Mouse (Mus musculus) midbrain, embryonic 15.5 days (tissue): Measurements from ENCODE around the gene Thap3. TPM values are rescaled to one million over a fixed set of nuclear protein-coding genes. Genes with fewer than 3 reads are reported as not detected.

Experiments used
- ATAC-seq: fragments of 200-750 bp; cut with Nextera tagmentation; replicated peaks from 2 replicates; pipeline ENCODE4 v1.8.0; 2017; ENCODE audit warnings: moderate TSS enrichment
- H3K27ac ChIP-seq: fragments of 300-500 bp; sonication (generic); 2 replicates; pipeline ENCODE4 v1.5.1; 2015; ENCODE audit warnings: mild to moderate bottlenecking, inconsistent platforms
- H3K27me3 ChIP-seq: fragments of 300-500 bp; sonication (generic); replicated peaks from 2 replicates; pipeline ENCODE4 v1.6.1; 2015; ENCODE audit warnings: inconsistent platforms
- H3K36me3 ChIP-seq: fragments of 300-500 bp; sonication (generic); replicated peaks from 2 replicates; pipeline ENCODE4 v1.6.1; 2015; ENCODE audit warnings: inconsistent platforms
- H3K4me1 ChIP-seq: fragments of 300-500 bp; sonication (generic); 2 replicates; pipeline ENCODE4 v1.6.1; 2015; ENCODE audit warnings: inconsistent platforms
- H3K4me2 ChIP-seq: fragments of 300-500 bp; sonication (generic); 2 replicates; pipeline ENCODE4 v1.6.1; 2015; ENCODE audit warnings: inconsistent platforms, mild to moderate bottlenecking, moderate library complexity
- H3K4me3 ChIP-seq: fragments of 300-500 bp; sonication (generic); 2 replicates; pipeline ENCODE4 v1.5.1; 2015; ENCODE audit warnings: mild to moderate bottlenecking, inconsistent platforms
- H3K9ac ChIP-seq: fragments of 300-500 bp; sonication (generic); 2 replicates; pipeline ENCODE4 v1.6.1; 2015; ENCODE audit warnings: mild to moderate bottlenecking, inconsistent platforms
- H3K9me3 ChIP-seq: fragments of 300-500 bp; sonication (generic); 2 replicates; pipeline ENCODE4 v1.6.1; 2016; ENCODE audit warnings: inconsistent platforms
- WGBS: fragments of 180-500 bp; shearing (Covaris S2); methylation state at CpG from one replicate; pipeline ENCODE4 v1.1.7; 2015; ENCODE audit warnings: mixed read lengths; 5-methylcytosine and 5-hydroxymethylcytosine counted together
- polyA plus RNA-seq: library from polyadenylated mRNA; unstranded; fragments of >200 nt; fragmentation: Nextera tagmentation; extraction: Ambion mirVana; gene quantifications from 2 replicates; pipeline ENCODE4 v1.2.1, GENCODE M21; 2015

Thap3 gene
- polyA plus RNA-seq, 1 experiment from 2014 or later, result 38.3 TPM

DNA sequence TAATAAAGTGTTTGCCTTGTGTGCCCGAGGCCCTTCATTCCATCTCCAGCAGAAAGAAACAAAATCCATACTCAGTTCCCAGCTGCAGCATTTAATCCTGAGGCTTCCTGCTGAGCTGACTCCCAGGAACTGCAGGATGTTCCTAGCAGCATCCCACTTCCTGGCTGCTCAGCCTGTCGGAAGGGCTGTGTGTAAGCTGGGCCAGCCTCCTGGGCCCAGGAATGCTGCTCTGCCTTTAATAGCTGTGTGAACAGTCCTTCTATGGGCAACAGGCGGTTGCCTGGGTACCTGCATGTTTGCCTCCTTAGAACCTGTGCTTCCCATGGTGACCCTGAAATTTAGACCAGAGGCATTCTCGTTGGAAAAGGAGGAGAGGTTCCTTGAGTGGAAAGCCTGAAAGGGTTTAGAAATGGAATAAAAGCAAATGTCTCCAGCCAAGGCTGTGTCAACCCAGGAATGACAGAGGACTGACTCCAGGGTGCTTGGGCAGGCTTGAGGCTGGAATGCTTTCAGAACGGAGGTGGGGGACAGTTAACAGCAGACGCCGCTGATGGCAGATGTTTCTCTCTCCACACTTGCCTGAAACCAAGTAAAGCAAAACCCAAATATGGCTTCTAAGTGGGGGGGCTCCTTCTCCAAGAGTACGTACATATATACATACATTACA, 18.8 kb upstream of the Thap3 start:
- peaks cover 26% of the 10 kb centered on the region; the same call in 1 of the 2 replicates for H3K27me3 ChIP-seq
- H3K27ac ChIP-seq, result no peak overlapping the region
- WGBS, result 6% methylated on average over 8 of the region's 8 CpGs
- peak overlapping the region; percentile 69 for H3K4me3 ChIP-seq
- H3K4me2 ChIP-seq, result peak overlapping the region; percentile 98
- no peaks in the 10 kb centered on the region for H3K36me3 ChIP-seq
- ATAC-seq, result no peak
- no peak overlapping the region for H3K9ac ChIP-seq
- peaks cover 37% of the 10 kb centered on the region for H3K4me1 ChIP-seq
- no peaks in the 10 kb centered on the region for H3K9me3 ChIP-seq

DNA sequence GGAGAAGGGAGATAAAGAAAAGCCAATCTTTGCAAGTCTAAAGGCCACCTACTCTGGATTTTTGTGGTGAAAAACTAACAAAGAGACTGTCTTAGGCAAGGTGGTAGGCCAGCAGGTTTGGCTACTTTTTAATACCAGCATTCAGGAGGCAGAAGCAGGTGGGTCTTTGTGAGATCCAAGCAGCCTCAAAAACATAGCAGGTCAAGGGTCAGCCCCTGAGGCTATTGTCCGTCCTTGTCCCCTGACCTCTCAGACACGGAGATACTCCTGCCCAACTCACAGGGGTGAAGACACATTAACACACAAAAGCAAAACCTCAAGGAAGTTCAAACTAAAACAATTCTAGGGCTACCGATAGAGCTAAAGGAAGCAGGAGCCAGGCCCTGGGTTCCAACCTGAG, 18.0 kb upstream of the Thap3 start:
- Histone ChIP-seq H3K27ac (no peak overlapping the region), H3K9me3 (no peaks in the 10 kb centered on the region), H3K4me1 (peaks cover 37% of the 10 kb centered on the region), H3K9ac (no peak overlapping the region), H3K4me3 (no peak overlapping the region), H3K36me3 (no peaks in the 10 kb centered on the region), H3K27me3 (peaks cover 26% of the 10 kb centered on the region; the same call in 1 of the 2 replicates), H3K4me2 (no peak overlapping the region)
- 15% methylated on average over 3 of the region's 3 CpGs for WGBS
- no peak for ATAC-seq

DNA sequence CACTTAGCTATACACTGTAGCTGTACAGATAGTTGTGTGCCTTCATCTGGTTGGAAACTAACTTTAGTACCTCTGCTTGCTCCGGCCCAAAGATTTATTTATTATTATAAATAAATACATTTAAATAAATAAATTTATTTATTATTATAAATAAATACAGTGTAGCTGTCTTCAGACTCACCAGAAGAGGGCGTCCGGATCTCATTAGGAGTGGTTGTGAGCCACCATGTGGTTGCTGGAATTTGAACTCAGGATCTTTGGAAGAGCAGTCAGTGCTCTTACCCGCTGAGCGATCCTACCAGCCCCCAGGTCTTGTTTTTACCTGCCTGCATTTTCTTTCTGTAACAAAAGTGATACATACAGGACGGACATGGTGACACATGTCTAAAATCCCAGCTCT, 17.3 kb upstream of the Thap3 start:
- 81% methylated on average over 6 of the region's 6 CpGs for WGBS

DNA sequence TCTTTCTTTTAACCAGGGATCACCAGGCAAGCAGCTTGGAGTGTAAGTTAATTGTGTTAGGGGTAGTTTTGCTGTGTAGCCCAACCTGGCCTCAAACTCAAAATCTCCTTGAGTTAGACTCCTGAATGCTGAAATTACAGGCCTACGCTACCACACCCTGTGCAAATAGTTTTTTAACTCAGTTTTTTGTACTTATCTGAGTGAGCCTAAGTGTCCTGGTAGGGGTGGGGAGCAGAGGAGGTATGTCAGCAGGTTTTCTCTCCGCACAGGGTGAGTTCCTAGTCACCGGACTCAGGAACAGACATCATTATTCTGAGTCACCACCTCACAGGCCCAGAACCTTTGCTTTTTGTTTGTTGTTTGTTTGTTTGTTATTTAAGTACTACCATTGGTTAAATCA, 13.3 kb upstream of the Thap3 start:
- Histone ChIP-seq H3K4me3 (no peak overlapping the region), H3K4me2 (no peak overlapping the region), H3K9ac (no peak overlapping the region), H3K4me1 (peaks cover 8% of the 10 kb centered on the region), H3K9me3 (no peaks in the 10 kb centered on the region), H3K36me3 (no peaks in the 10 kb centered on the region), H3K27me3 (peaks cover 9% of the 10 kb centered on the region; the same call in 1 of the 2 replicates), H3K27ac (no peak overlapping the region)
- WGBS, result 93% methylated on average over 3 of the region's 3 CpGs
- no peak for ATAC-seq

More for the DNA sequence above, 17.3 kb upstream of the Thap3 start:
- no peak for ATAC-seq
- no peak overlapping the region for H3K4me2 ChIP-seq
- no peak overlapping the region for H3K9ac ChIP-seq
- no peak overlapping the region for H3K27ac ChIP-seq
- H3K4me3 ChIP-seq, result no peak overlapping the region
- peaks cover 21% of the 10 kb centered on the region; the same call in 1 of the 2 replicates for H3K27me3 ChIP-seq
- no peaks in the 10 kb centered on the region for H3K36me3 ChIP-seq
- H3K4me1 ChIP-seq, result peaks cover 33% of the 10 kb centered on the region
- H3K9me3 ChIP-seq, result no peaks in the 10 kb centered on the region

DNA sequence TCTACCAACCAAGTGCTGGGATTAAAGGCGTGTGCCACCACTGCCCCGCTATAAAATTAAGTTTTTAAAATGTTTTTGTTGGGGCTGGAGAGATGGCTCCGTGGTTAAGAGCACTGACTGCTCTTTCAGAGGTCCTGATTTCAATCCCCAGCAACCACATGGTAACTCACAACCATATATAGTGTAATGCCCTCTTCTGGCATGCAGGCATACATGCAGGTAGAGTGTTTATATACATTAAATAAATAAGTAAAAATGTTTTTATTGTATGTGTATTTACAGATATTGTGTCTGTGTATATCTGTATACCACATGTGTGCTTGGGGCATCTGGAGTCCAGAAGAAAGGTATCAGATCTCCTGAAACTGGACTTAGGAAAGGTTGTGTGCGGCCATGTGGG, 12.5 kb upstream of the Thap3 start:
- 57% methylated on average over 4 of the region's 4 CpGs for WGBS
- Histone ChIP-seq H3K27ac (no peak overlapping the region), H3K9me3 (no peaks in the 10 kb centered on the region)

DNA sequence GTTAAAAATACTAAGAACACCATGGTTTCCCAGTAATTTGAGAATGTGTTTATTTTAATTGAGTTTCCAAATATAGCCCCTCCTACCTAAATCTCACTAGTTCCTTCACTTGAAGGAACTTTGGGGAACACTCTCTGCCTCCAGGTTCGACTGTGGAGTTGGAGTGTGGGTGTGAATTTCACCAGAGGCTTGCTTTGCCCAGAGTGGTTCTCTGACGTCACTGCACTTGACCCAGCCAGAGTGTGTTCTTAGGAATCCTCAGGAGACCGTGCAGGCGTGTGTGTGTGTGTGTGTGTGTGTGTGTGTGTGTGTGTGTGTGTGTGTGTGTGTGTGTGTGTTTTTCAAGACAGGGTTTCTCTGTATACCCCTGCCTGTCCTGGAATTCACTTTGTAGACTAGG, 12.1 kb upstream of the Thap3 start:
- Histone ChIP-seq H3K4me2 (no peak overlapping the region), H3K36me3 (no peaks in the 10 kb centered on the region), H3K4me3 (no peak overlapping the region), H3K9ac (no peak overlapping the region), H3K27ac (no peak overlapping the region), H3K27me3 (no peaks in the 10 kb centered on the region), H3K4me1 (peaks cover 9% of the 10 kb centered on the region), H3K9me3 (no peaks in the 10 kb centered on the region)
- 62% methylated on average over 4 of the region's 4 CpGs for WGBS
- no peak for ATAC-seq

More for the DNA sequence above, 12.5 kb upstream of the Thap3 start:
- Histone ChIP-seq H3K4me2 (no peak overlapping the region), H3K9ac (no peak overlapping the region), H3K4me3 (no peak overlapping the region), H3K4me1 (peaks cover 9% of the 10 kb centered on the region), H3K36me3 (no peaks in the 10 kb centered on the region), H3K27me3 (0 out of 2 replicates have a peak, but pooled peaks cover 2% of the 10 kb centered on the region)
- ATAC-seq, result no peak

DNA sequence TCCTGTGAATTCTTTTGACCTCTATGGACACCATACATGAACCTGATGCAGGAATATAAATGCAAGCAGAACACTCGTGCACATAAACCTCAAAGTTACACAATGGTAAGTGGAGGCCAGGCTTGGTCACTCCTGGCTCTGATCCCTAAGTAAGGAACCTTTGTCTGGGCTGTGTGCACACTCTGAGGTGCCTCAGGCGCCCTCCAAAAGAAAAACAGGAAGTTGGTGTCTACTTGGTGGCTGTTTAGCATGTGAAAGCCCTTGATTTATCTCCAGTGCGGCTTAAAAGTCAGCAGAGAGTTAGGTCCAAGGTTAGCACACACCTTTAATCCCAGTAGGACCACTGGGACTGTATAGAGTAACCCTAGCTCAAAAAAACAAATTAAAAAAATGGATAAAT, 10.7 kb upstream of the Thap3 start:
- H3K27ac ChIP-seq, result no peak overlapping the region
- H3K4me3 ChIP-seq, result no peak overlapping the region
- H3K9ac ChIP-seq, result no peak overlapping the region
- H3K9me3 ChIP-seq, result no peaks in the 10 kb centered on the region
- no peaks in the 10 kb centered on the region for H3K27me3 ChIP-seq
- peaks cover 13% of the 10 kb centered on the region for H3K4me1 ChIP-seq
- ATAC-seq, result no peak
- 63% methylated on average over 3 of the region's 3 CpGs for WGBS
- H3K36me3 ChIP-seq, result no peaks in the 10 kb centered on the region
- H3K4me2 ChIP-seq, result no peak overlapping the region

DNA sequence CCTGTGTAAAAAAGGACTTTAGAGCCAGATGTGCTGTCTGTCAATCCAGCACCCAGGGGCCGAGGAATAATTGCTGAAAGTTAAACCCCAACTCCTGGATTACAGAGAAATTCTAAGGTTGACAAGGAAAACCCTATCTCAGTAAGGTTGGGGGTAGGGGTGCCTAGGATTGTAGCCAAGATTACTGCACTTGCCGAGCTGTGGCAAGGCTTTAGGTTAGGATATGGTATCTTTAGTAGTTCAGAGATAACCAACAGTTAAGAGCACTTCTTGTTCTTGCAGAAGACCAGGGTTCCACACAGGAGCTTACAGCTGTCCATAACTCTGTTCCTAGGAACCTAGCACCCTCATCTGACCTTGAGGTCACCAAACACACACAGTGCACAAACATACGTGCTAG, 8.9 kb upstream of the Thap3 start:
- peak overlapping the region; percentile 97; the same call in 1 of the 2 replicates for H3K4me3 ChIP-seq
- 81% methylated on average over 3 of the region's 3 CpGs for WGBS
- peaks cover 22% of the 10 kb centered on the region for H3K4me1 ChIP-seq
- H3K36me3 ChIP-seq, result no peaks in the 10 kb centered on the region
- ATAC-seq, result no peak
- no peak overlapping the region for H3K9ac ChIP-seq
- H3K4me2 ChIP-seq, result peak overlapping the region; percentile 95
- H3K27me3 ChIP-seq, result no peaks in the 10 kb centered on the region
- H3K9me3 ChIP-seq, result no peaks in the 10 kb centered on the region
- H3K27ac ChIP-seq, result no peak overlapping the region

DNA sequence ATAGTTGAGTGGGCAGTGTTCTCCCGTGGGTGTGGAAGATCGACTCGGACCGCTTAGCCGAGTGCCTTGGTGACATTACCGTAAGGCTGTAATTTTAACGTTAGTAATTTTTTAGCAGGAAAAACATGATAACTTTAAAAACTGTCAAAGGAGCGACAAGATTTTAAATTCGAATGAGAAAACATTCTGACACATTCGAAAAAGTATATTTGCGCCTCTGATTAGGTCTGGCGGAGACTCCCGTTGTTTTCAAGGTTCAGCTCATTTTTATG, 8.1 kb upstream of the Thap3 start:
- Histone ChIP-seq H3K9ac (peak overlapping the region; percentile 61), H3K4me3 (peak overlapping the region; percentile 97), H3K4me1 (peaks cover 22% of the 10 kb centered on the region), H3K36me3 (peaks cover 4% of the 10 kb centered on the region; the same call in 1 of the 2 replicates), H3K27me3 (no peaks in the 10 kb centered on the region), H3K4me2 (peak overlapping the region; percentile 95), H3K27ac (peak overlapping the region; percentile 87), H3K9me3 (no peaks in the 10 kb centered on the region)
- WGBS, result 7% methylated on average over 13 of the region's 13 CpGs
- ATAC-seq, result no peak

DNA sequence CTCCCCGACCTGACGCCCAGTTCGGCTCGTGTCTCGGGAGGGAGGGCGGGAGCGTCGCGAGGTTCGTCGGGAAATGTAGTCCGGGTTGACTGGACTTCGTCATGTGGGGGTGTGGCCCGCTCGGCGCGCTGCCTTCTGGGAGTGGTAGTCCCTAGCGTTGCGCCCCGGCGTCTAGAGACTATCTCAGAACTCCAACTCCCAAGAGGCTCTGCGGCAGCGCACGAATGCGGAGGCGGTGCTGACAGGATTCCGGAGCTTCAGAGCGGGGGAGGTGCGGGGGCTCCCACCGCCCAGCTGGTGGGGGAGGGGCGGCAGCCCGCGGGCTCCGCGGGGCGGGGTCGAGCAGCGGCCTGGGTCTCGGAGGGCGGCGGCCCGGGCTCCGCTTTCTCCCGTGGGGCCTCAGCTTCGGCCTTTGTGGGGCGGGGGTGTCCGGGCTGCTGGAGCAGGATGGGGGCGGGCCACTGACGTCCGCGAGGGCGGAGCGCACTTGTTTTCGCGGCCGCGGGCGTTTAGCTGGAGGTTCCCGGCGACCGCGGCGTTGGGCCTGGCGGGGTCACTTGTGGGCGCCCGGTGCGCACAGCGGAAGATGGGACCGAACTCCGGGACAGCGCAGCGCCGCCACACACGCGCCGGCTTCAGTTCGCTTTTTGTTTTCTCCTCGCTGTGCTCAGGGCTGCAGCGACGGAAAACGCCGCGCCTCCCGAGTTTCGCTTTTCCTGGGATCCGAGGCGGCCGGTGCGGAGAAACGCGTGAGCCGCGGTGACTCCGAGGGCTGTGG, 7.6 kb upstream of the Thap3 start, which contains the start of gene Phf13:
Gene Phf13 (minus strand): TSS at position 86 of the 778 bp plus-strand sequence.
- H3K4me1 ChIP-seq, result peaks cover 22% of the 10 kb centered on the region
- H3K36me3 ChIP-seq, result peaks cover 9% of the 10 kb centered on the region; the same call in 1 of the 2 replicates
- H3K4me3 ChIP-seq, result peak within 1 kb of the TSS; percentile 97
- H3K27ac ChIP-seq, result peak within 1 kb of the TSS; percentile 87
- H3K4me2 ChIP-seq, result peak within 1 kb of the TSS; percentile 95
- no peaks in the 10 kb centered on the region for H3K27me3 ChIP-seq
- under 1% methylated on average over 88 of the region's 94 CpGs for WGBS
- peak within 1 kb of the TSS; percentile 78 for H3K9ac ChIP-seq
- peak; percentile 97 for ATAC-seq
- no peaks in the 10 kb centered on the region for H3K9me3 ChIP-seq

DNA sequence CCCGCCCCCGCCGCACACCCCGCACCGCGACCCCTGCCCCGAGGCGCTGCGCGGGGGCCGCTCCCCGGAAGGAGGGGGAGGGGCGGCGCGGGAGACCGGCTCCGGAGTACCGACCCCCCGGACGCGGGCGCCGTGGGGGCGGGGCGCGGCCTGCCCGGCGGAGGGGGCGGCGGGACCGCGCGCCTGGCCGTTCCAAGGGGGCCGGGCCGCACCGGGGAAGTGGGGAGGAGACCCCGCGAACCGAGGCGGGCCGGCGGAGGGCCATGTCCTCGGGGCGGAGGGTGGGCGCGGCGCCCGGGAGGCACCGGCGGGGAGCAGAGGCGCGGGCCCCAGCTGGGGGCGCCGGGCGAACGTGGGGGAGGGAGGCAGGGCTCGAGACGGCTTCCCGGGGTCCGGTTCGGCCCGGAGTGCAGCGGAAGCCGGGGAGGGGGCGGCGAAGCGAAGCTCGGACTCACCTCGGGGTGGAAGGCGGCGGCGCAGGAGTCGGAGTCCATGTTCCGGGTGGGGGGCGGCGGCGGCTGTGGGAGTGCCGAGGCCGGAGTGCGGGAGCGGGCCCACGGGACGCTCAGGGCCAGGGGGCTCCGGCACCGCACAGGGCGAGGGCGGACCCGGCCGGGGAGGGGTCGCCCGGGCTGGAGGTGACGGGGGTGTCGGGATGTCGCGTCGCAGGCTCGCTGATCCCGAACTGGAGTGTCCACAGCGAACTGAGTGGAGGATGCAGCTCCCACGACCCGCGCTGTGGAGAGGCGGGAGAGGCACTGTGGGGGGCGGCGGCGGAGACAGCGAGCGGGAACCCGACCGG, 6.8 kb upstream of the Thap3 start:
- Histone ChIP-seq H3K9me3 (no peaks in the 10 kb centered on the region), H3K4me2 (peak overlapping the region; percentile 95), H3K36me3 (peaks cover 12% of the 10 kb centered on the region; the same call in 1 of the 2 replicates), H3K27ac (peak overlapping the region; percentile 72), H3K9ac (peak overlapping the region; percentile 78), H3K4me3 (peak overlapping the region; percentile 97), H3K27me3 (no peaks in the 10 kb centered on the region), H3K4me1 (peaks cover 22% of the 10 kb centered on the region)
- peak; percentile 78 for ATAC-seq
- 1% methylated on average over 75 of the region's 111 CpGs for WGBS
